Mouse (Mus musculus) B cell, adult 62 days (primary cell): ENCODE results near the gene Gk2. TPM values are rescaled to one million over a fixed set of nuclear protein-coding genes. Genes with fewer than 3 reads are reported as not detected.

Experiments used
- total RNA-seq: library from RNA; stranded (reverse); gene quantifications from 4 replicates; pipeline ENCODE4 v1.2.4, GENCODE M21; 2023

Gene Gk2
- total RNA-seq, result not detected in 4 replicates

GRCm38 (mm10) chr5:97456816-97457215, at the start of gene Gk2:
Gene Gk2, minus strand, starts transcription at chr5:97457021.

Other genes with a start within 250 kb of the Gk2 start
- gene Naa11, start 64.6 kb downstream of the Gk2 start, total RNA-seq, result not detected in 4 replicates